Mouse (Mus musculus) ovary, postnatal 10 days (tissue): Measurements from ENCODE around the gene Cldn6.

Experiments used
- DNase-seq: peaks from one replicate; pipeline ENCODE4 v3.0.0; 2022; ENCODE audit warnings: low spot score

Cldn6 gene

DNA sequence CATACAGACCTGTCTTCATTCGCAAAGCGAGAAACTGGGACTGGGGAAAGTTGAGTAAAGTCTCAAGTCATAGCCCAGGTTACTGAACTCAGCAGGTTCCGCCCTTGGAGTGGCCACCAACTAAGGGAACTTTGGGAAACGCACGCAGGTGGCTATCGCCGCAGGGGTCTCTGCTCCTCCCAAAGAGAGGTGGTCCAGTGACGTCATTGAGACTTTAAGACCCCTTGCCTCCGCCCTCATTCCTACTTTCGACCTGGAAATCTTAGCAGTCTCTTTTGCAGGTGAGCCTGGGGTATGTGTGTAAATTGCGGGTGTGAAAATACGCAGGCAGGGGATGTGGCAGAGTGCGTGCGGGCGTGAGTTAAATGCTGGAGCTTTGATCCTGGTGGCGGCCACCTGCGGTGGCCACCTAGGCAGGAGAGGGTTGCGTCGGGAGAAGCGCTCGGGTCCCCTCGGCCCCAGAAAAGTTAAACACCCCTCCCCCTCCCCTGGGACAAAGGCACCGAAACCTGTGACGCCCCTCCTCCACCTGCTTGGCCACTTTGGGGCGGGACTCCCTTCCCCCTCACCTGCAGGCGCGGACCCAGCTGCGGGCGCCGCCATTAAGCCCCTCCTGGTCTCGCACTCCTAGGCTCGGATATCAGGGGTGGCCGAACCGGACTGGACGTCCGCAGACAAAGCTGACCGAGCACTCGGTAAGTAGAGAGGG lies at the start of gene Cldn6:
Gene Cldn6 (plus strand): TSS at position 123 of the 709 bp plus-strand sequence.
- no peak for DNase-seq

DNA sequence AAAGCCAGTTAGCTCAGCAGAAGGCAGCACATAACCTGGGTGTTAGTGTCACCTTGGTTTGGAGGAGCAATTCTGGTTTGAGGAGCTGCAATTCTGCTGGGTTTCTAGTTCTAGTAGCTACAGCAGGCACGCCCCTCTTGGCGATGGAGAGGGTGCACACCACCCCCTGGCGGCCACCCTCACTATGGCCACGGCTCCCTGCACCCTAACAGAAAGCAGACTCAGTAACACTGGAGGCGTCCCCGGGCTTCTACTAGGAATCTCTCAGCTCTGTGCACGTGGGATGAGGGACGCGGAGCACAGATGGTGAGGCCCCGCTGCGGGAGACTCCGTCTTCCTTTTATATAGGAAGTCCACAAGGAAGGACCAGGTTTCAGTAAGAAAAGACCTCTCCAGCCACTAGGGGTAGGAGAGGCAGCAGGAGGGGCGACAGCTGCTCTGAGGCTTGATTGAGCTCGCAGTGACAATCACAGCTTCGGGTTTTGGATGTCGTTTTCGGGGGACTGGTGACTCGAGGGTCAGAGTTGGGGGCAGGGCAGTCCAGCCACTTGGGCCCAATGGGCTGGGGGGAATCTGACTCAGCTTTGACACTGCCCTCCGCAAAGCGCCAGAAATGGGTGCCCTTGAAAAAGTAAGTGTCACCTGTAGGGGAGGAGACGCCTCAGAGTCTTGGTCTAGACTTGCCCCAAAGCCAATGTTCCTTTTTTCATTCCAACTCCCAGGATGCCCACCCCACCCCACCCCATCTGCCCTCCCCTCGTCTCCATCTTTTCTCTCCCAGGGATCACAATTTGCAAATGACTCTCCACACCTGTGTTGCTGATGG lies 48.6 kb upstream of the Cldn6 start:
- DNase-seq, result peak; percentile 65

DNA sequence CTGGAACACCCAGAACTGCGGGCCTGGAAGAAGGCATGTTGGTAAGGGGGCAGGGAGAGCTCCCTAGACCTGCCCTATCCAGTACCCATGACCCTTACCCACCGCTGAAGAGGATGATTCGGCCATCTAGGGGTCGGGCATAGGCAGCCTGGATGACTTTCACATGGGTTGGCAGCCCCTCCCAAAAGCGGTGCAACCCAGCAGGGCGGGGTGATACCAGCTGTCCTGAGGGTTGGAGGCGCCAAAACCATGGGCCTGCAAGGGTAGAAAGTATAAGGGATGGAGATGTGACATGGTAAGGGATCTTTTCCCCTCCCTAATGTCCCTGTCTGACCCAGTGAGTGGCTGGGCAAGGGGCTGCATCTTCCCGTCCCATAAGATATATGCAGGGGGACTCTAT lies 47.8 kb upstream of the Cldn6 start:
- no peak for DNase-seq

DNA sequence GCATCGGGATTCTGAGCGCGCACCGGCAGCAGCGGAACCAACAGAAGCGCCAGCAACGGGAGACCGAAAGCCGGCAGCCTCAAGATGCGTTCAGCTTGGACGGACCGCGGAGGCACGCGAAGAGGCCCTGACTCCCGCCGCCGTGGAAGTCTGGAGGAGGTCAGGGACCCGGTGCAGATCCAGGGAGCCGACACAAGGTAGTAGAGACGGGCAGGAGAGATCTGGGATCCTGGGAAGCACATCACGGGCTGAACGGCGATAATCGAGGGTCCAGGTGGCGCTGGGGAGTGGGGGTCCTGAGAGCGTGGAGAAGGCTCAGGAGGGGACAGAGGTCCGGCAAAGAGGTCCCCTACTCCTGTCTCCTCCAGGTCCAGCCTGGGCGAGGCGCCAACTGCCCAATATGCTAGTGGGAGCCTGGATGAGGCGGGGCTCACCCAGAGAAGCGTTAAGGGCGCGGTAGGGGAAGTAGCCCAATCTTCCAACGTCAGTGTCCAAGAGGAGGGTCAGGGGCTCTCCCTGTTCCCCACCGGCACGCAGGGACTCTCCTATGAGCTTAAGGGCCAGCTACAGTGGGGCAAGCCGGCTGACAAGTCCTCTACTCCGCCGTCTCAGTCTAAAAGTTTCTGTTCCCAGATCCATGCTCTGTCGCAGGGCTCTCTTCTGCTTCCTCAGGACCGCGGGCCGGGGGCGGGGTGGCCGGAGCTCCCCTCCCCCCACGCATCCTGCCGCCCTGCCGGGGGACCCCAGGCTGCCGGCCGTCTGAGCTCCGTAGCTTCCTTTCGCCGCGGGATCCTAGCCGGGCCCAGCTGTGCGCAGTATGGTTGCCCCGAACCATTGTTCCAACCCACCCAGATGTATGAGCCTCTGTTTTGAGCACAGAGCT lies 34.2 kb upstream of the Cldn6 start, which contains the start of gene Mmp25:
Gene Mmp25 (minus strand): TSS at position 665 of the 883 bp plus-strand sequence.
- DNase-seq, result no peak

DNA sequence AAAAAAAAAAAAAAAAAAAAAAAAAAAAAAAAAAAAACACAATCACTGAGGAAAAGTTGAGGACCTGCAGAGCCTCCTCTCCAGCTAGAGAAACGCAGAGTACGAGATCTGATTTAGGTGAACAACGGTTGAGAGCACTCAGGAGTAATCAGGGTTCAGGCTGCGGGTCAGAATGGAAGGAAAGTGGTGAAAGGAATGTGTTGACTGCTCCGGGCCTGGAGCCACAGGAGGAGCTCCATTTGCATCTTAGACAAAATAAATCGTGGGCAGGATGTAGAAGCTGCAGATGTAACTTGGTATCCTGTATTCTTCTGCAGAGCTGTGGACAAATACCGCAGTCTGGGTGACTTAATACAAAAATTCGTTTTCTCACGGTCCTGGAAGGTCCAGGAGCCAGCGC lies 33.2 kb upstream of the Cldn6 start:
- DNase-seq, result no peak

DNA sequence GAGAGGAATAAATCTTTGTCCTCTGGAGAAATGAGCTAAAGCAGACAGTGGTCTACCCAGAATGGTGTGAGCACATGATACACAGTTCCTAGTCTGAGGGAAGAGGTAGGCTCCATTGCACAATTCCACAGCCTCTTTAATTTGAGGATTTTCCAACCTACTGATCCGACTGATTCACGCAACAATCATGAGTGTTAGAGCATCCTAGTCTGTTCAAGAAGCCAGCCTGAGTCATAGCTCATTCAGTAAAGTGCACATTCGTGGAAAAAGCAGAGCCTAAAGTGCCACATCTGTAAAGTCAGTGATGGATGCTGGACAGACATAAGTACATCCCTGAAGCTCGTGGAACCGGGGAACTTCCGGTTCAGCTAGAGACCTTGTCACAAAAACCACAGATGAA lies 27.7 kb upstream of the Cldn6 start:
- DNase-seq, result no peak

DNA sequence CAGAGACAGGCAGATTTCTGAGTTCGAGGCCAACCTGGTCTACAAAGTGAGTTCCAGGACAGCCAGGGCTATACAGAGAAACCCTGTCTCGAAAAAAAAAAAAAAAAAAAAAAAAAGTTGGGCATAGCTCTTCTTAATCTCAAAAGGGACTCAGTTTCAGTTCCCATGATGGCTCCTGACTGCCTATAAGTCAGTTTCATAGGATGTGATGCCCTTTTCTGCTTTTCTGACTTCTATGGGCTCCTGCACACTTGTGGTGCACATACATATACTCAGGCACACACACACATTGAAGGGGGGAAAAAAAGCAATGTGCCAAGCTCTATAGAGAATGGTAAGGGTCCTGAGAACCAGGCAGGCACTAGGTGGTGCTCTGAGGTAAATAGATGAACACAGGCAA lies 25.7 kb upstream of the Cldn6 start:
- no peak for DNase-seq

DNA sequence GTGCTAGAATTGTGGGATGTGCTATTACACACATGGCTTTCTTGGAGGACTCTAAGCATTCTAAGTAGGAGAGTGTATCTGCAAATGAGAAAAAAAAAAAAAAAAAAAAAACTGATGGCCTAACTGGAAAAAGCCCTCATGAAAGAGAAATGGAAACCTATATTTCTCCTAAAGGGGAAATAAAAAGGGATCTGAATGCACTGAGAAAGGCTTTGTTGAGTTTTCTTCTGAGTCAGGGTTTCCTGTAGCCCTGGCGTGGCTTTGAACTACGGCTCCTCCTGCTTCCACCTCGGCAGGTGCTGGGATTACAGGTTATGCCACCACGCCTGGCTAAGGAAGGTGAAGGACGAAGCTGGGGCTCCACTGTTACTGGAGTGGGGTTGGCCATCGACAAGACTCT lies 25.0 kb upstream of the Cldn6 start:
- DNase-seq, result no peak

DNA sequence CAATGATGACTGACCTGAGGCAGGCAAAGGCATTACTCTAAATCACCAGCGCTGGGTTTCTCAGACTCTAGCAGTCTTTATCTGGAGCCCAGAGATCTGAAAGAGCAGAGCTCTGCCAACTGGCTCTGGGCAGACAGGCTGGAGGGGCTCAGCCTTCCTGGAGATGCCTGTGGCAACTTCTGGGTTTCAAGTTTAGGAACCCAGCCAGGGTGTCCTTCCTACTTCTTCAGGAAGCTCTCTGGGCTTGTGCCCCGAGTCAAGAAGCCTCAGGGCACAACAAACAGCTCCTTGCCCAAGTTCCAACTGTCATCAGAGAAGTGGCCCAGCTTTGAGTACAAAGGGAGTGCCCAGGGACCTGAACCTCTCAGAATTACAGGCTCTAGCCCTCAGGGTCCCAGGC lies 24.6 kb upstream of the Cldn6 start:
- no peak for DNase-seq

DNA sequence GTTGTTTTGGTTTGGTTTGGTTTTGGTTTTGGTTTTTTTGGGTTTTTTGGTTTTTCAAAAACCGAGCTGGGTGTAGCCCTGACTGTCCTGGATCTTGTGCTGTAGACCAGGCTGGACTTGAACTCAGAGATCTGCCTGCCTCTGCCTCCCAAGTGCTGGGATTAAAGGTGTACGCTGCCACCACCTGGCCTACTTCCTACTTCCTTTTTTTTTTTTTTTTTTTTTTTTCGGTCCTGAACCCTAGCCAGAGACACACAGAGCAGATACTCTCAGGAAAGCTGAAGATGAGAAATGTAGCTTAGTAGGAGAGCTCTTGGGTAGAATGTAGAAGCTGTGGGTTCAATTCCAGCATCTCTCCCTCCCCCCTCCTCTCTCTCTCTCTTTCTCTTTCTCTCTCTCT lies 20.6 kb upstream of the Cldn6 start:
- no peak for DNase-seq

DNA sequence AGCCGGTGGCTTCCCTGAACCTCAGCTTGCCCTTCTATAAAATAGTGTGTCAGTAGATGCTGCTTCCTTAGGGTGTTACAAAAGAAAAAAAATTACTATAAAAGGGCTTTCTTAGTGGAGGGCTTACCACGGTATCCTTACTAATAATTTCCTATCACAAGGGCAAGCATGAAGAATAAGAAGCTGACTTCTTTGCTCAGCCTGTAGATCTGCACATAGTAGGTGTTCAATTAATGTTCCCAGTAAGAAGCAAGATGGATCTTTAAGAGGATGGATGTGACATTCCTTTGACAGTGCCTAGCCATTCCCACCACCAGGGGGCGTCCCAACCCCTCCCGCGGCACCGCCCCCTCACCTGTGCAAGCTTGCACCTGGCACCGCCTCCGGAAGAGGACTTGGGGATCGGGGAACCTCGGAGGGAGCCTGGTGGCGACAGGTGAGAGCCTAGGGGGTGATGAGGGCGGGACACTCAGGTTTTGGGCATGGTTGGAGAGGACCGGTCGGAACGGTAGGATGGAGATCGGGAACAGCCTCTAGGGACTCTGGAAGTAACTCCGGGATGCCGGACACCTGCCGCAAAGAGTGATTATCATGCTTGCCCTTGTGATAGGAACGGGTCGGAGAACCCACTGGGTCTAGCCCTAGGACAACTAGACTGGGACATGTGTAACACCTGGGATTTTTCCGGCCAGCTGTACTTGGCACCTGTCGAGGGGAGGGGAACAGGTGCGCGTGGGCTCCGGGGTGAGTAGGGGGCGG lies 18.8 kb upstream of the Cldn6 start, which contains the start of gene Bicdl2:
Gene Bicdl2 (plus strand): TSS at position 390 of the 759 bp plus-strand sequence.
- peak; percentile 23 for DNase-seq

DNA sequence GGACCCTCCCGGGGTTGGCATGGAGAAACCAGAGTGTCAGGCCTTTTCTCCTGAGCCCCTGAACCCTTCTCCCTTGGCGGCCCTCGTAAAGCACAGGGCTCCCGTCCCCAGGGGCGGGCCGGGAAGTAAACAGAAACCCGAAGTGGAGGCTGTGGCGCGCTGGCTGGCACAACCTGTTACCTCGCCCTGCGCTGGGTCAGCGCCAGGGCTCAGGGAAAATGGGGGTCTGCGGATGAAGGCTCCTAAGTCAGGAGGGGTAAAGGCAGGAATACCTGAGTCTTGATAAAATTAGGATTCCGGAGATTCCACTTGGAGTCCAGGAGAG lies 18.2 kb upstream of the Cldn6 start:
- no peak for DNase-seq

DNA sequence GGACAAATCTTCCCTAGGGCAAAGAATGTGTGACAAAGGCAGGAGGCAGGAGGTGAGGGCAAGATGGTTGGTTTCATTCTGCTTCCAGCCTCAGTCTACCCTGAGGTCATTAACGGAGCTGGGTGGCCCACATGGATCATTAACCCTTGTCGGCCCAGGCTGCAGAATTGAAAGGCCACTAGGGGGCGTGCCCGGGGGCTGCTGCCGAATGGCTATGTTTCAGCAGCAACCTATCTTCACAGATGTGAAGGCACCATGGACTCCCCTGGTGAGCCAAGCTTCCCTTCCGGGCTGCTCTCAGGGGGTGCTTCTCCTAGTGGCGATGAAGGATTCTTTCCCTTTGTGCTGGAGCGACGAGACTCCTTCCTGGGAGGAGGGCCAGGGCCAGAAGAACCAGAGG lies 17.5 kb upstream of the Cldn6 start:
- DNase-seq, result peak; percentile 6

DNA sequence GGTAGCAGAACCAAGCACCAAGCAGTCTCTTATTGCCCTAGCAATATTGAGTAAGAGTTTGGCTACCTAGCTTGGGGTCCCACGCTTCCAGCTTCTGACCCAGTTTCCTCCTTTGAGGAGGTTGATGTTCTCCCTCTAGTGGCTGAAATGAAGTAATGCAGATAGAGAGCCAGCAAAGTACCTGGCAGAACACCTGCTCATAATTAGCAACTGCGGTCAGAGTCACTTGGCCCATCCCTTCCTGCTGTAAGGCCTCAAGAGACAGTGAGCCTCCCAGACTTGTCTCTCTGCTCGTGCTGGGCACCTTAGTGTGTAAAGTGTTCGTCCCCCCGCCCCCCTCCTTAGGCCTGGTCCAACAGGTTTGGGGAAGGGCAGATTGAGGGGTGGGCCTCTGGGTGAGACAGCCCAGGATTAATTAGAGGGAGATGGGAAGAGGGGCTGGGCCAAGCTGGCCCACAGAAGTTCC lies 14.5 kb upstream of the Cldn6 start:
- DNase-seq, result no peak

DNA sequence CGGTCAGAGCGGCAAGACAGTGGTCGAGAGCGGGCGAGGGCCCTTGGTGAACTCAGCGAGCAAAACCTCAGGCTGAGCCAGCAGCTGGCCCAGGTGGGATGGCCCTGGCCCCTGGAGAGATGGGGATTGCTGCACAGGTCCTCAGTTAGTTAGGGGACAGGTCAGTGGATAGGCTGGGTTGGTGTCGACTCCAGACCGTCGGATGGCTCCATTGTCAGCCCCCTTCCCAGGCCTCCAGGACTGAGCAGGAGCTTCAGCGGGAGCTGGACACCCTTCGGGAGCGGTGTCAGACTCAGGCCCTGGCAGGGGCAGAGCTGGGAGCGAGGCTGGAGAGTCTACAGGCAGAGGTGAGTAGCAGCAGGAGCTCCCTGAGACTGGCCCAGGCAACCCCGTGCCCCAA lies 13.5 kb upstream of the Cldn6 start:
- no peak for DNase-seq

DNA sequence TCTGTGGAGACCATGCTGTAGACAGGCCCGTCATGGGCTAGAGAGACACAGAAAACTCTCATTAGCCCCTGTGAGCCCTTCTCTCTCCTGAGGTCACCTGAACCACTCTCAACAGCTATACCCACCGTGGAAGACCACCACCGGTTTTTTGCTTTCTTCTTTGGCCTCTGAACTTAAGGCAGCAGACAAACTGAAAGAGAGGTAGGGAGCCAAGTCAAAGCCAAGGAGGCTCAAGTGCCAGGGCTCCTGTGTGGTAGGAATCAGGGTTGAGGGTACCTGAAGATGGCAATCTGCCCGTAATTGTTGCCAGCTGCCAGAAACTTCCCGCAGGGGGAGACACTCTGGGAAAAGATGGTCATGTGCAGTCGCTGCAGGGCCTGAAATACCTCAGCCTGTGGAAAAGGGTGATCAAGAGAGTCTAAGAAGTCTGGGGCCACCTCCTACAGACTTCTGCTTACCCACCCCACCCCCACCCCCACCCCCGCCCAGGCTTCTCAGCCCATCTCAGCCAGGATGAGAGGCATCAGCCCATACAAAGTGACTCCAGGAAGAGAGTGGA lies 8.5 kb upstream of the Cldn6 start:
- no peak for DNase-seq

DNA sequence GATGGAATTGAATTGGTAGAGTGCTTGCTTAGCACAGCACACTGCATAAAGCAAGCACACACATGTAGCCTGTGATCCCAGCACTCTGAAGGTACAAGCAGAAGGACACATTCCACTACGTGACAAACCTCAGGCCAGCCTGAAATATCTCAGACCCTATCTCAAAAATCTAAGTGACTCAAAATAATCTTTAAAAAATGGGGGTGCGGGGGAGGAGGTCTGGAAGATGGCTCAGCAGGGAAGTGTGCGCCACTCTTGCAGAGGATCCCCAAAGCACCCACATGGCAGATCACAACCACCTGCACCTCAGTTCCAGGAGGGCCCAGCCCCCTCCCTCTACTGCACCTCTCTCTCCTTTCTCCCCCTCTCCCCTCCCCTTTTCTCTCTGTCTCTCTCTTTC lies 7.5 kb upstream of the Cldn6 start:
- no peak for DNase-seq

DNA sequence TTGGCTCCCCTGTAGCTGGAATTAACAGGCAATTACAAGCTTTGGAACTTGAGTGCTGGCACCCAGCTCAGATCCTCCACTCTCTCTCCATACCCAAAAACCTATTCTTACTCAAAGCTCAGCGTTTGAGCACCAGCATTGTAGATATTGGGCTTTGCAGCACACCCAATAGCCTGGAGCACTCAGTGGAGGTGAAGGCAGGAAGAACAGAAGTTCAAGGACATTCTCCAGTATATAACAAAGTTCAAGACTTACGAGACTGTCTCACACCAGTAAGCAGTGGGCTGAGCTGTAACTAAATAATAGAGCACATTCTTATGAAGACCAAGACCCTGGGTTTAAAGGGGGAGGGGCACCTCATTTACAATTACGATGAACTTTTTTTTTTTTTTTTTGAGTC lies 6.3 kb upstream of the Cldn6 start:
- no peak for DNase-seq

DNA sequence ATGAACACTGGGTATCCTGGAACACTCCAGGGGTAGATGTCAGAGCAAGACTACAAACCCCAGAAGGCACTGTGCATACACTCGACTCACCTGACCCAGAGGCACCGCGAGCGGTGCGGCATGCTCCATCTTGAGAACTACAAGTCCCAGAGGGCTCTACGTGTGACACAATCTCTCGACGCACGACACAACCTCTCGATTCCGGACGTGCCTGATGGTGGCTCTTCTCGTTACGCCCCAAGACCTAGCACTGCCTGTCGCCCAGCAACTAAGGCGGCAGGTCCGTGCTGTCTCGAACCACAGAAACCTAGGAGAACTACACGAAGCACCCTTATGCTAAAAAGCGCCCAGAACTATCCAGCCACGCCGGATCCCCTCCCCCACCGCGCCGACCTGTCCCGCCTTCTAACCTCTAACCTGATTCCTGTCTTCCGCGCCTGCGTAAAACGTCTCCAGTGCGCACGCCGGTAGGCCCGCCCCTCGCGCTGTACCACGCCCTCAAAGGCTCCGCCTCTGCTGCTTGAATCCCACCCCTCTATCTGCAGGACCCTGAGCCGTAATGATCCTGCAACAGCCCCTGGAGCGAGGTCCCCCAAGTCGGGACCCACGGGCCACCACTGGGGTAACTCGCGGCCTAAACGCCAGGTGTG lies 5.5 kb upstream of the Cldn6 start, which contains the start of the genes Hcfc1r1 and Thoc6:
Gene Hcfc1r1 (plus strand): TSS at position 173 of the 650 bp plus-strand sequence.
Gene Thoc6 (minus strand): TSS at position 459 of the 650 bp plus-strand sequence.
- DNase-seq, result peak; percentile 78

DNA sequence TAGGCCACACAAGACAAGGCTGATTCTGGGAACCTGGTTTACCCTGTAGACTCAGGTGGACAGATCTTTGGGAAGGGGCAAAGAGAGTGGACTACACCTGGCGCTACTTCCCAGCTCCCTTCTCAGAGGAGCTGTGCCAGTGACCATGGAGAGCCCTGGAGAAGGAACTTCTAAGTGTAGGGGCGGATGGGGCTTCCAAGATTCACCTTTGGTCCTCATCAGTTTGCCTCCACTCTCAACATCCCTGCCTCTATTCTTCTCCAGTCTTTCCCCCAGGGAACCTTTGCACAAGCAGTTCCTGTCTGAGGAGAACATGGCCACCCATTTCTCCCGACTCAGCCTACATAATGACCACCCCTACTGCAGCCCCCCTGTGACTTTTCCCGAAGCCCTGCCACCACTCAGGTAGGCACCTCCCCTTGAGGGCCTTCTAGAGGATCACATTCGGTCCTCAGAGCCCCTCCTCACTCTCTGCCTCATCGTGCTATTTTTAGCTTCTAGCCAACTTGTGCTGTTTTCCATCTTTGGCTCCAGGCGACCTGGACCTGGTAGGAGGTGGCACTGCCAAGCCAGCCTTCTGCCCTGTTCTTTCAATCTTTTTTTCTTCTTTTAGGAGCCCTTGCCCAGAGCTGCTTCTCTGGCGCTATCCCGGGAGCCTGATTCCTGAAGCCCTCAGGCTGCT lies 4.6 kb upstream of the Cldn6 start:
- DNase-seq, result no peak
